Mouse (Mus musculus) heart, embryonic 13.5 days (tissue): ENCODE results near the gene Cabp7. TPM values are rescaled to one million over a fixed set of nuclear protein-coding genes. Genes with fewer than 3 reads are reported as not detected.

ENCODE experiments used
- ATAC-seq: fragments of 200-750 bp; cut with Nextera tagmentation; 2 replicates; pipeline ENCODE4 v1.8.0; 2017; ENCODE audit warnings: moderate TSS enrichment; ENCODE audit not compliant: insufficient number of reproducible peaks, low FRiP score, low TSS enrichment; ENCODE audit errors: extremely low read depth
- H3K27ac ChIP-seq: fragments of 300-500 bp; sonication (generic); replicated peaks from 2 replicates; pipeline ENCODE4 v1.5.1; 2015; ENCODE audit warnings: moderate library complexity, mild to moderate bottlenecking, inconsistent platforms
- H3K27me3 ChIP-seq: fragments of 300-500 bp; sonication (generic); replicated peaks from 2 replicates; pipeline ENCODE4 v1.6.1; 2015; ENCODE audit warnings: mild to moderate bottlenecking, inconsistent platforms
- H3K36me3 ChIP-seq: fragments of 300-500 bp; sonication (generic); 2 replicates; pipeline ENCODE4 v1.6.1; 2015; ENCODE audit warnings: mild to moderate bottlenecking, inconsistent platforms
- H3K4me1 ChIP-seq: fragments of 300-500 bp; sonication (generic); 2 replicates; pipeline ENCODE4 v1.6.1; 2015; ENCODE audit warnings: inconsistent platforms
- H3K4me2 ChIP-seq: fragments of 300-500 bp; sonication (generic); 2 replicates; pipeline ENCODE4 v1.6.1; 2015; ENCODE audit warnings: inconsistent platforms, mild to moderate bottlenecking, moderate library complexity
- H3K4me3 ChIP-seq: fragments of 300-500 bp; sonication (generic); 2 replicates; pipeline ENCODE4 v1.5.1; 2015; ENCODE audit warnings: moderate library complexity, mild to moderate bottlenecking, inconsistent platforms
- H3K9ac ChIP-seq: fragments of 300-500 bp; sonication (generic); 2 replicates; pipeline ENCODE4 v1.6.1; 2015; ENCODE audit warnings: inconsistent platforms, mild to moderate bottlenecking, moderate library complexity
- H3K9me3 ChIP-seq: fragments of 300-500 bp; sonication (generic); 2 replicates; pipeline ENCODE4 v1.6.1; 2016; ENCODE audit warnings: inconsistent platforms
- WGBS: fragments of 180-500 bp; shearing (Covaris S2); methylation state at CpG from one replicate; pipeline ENCODE4 v1.1.7; 2015; ENCODE audit warnings: mixed read lengths; 5-methylcytosine and 5-hydroxymethylcytosine counted together
- polyA plus RNA-seq: library from polyadenylated mRNA; unstranded; fragments of >200 nt; fragmentation: Nextera tagmentation; extraction: Ambion mirVana; gene quantifications from 2 replicates; pipeline ENCODE4 v1.2.1, GENCODE M21; 2015

The Cabp7 gene
- polyA plus RNA-seq = 0.09 TPM in 1 of 2 replicates, not detected in the other

- under 1% methylated on average over 27 of the region's 73 CpGs for WGBS
- H3K9ac ChIP-seq = peak within 1 kb of the TSS; percentile 58
Observed at GRCm38 (mm10) chr11:4746733-4747132, at the start of gene Cabp7. TSS of gene Cabp7 (minus strand) at chr11:4746778.

GRCm38 (mm10) chr11:4793006-4793405 is 46.4 kb upstream of the Cabp7 start:
- Histone ChIP-seq H3K27me3 (no peaks in the 10 kb centered on the region), H3K4me2 (no peak overlapping the region), H3K36me3 (peaks cover 76% of the 10 kb centered on the region), H3K9me3 (no peaks in the 10 kb centered on the region), H3K4me3 (no peak overlapping the region), H3K9ac (no peak overlapping the region), H3K4me1 (peaks cover 13% of the 10 kb centered on the region), H3K27ac (no peak overlapping the region)
- WGBS = 43% methylated on average over 3 of the region's 3 CpGs
- no peak for ATAC-seq

More at GRCm38 (mm10) chr11:4746733-4747132, at the start of gene Cabp7:
- peak within 1 kb of the TSS; percentile 89 for H3K4me2 ChIP-seq
- peaks cover 98% of the 10 kb centered on the region for H3K27me3 ChIP-seq
- H3K36me3 ChIP-seq = no peaks in the 10 kb centered on the region
- H3K9me3 ChIP-seq = no peaks in the 10 kb centered on the region
- peak within 1 kb of the TSS; percentile 59 for H3K4me3 ChIP-seq
- no peak within 1 kb of the TSS for H3K27ac ChIP-seq
- peaks cover 15% of the 10 kb centered on the region for H3K4me1 ChIP-seq
- no peak for ATAC-seq

- H3K4me3 ChIP-seq = no peak overlapping the region
- no peak overlapping the region for H3K9ac ChIP-seq
- H3K4me2 ChIP-seq = no peak overlapping the region
- 71% methylated on average over 6 of the region's 6 CpGs for WGBS
- peaks cover 77% of the 10 kb centered on the region for H3K36me3 ChIP-seq
- no peak for ATAC-seq
- H3K4me1 ChIP-seq = peaks cover 8% of the 10 kb centered on the region; the same call in 1 of the 2 replicates
- no peaks in the 10 kb centered on the region for H3K27me3 ChIP-seq
- H3K27ac ChIP-seq = no peak overlapping the region
- H3K9me3 ChIP-seq = no peaks in the 10 kb centered on the region
Observed at GRCm38 (mm10) chr11:4791549-4791948, 45.0 kb upstream of the Cabp7 start.

GRCm38 (mm10) chr11:4789691-4790090 is 43.1 kb upstream of the Cabp7 start:
- Histone ChIP-seq H3K4me2 (no peak overlapping the region), H3K4me3 (no peak overlapping the region), H3K9ac (no peak overlapping the region), H3K4me1 (peaks cover 8% of the 10 kb centered on the region; the same call in 1 of the 2 replicates), H3K27ac (no peak overlapping the region), H3K36me3 (peaks cover 90% of the 10 kb centered on the region), H3K27me3 (no peaks in the 10 kb centered on the region), H3K9me3 (no peaks in the 10 kb centered on the region)
- no peak for ATAC-seq
- 92% methylated on average over 5 of the region's 5 CpGs for WGBS

- Histone ChIP-seq H3K36me3 (peaks cover 99% of the 10 kb centered on the region), H3K4me3 (no peak overlapping the region), H3K4me2 (no peak overlapping the region), H3K4me1 (no peaks in the 10 kb centered on the region), H3K9me3 (no peaks in the 10 kb centered on the region), H3K27ac (no peak overlapping the region), H3K9ac (no peak overlapping the region), H3K27me3 (no peaks in the 10 kb centered on the region)
- no peak for ATAC-seq
- WGBS = 77% methylated on average over 5 of the region's 5 CpGs
Observed at GRCm38 (mm10) chr11:4784629-4785142, 38.1 kb upstream of the Cabp7 start.

- no peak for ATAC-seq
- H3K27me3 ChIP-seq = no peaks in the 10 kb centered on the region
Observed at GRCm38 (mm10) chr11:4783116-4783515, 36.5 kb upstream of the Cabp7 start.

GRCm38 (mm10) chr11:4780927-4781326 is 34.3 kb upstream of the Cabp7 start:
- no peaks in the 10 kb centered on the region for H3K4me1 ChIP-seq
- H3K36me3 ChIP-seq = peaks cover 98% of the 10 kb centered on the region
- H3K9me3 ChIP-seq = no peaks in the 10 kb centered on the region
- no peak overlapping the region for H3K4me3 ChIP-seq
- ATAC-seq = no peak
- 76% methylated on average over 3 of the region's 3 CpGs for WGBS
- H3K9ac ChIP-seq = no peak overlapping the region
- no peaks in the 10 kb centered on the region for H3K27me3 ChIP-seq
- no peak overlapping the region for H3K4me2 ChIP-seq
- H3K27ac ChIP-seq = no peak overlapping the region

More at GRCm38 (mm10) chr11:4783116-4783515, 36.5 kb upstream of the Cabp7 start:
- no peaks in the 10 kb centered on the region for H3K9me3 ChIP-seq
- H3K36me3 ChIP-seq = peaks cover 99% of the 10 kb centered on the region
- H3K9ac ChIP-seq = no peak overlapping the region
- no peak overlapping the region for H3K27ac ChIP-seq
- H3K4me2 ChIP-seq = no peak overlapping the region
- H3K4me3 ChIP-seq = no peak overlapping the region
- no peaks in the 10 kb centered on the region for H3K4me1 ChIP-seq
- WGBS = 85% methylated on average over 3 of the region's 3 CpGs

- Histone ChIP-seq H3K36me3 (peaks cover 68% of the 10 kb centered on the region), H3K27me3 (no peaks in the 10 kb centered on the region), H3K9ac (no peak overlapping the region), H3K4me2 (no peak overlapping the region), H3K27ac (no peak overlapping the region), H3K4me3 (no peak overlapping the region), H3K4me1 (no peaks in the 10 kb centered on the region), H3K9me3 (no peaks in the 10 kb centered on the region)
- no peak for ATAC-seq
- 35% methylated on average over 3 of the region's 3 CpGs for WGBS
Observed at GRCm38 (mm10) chr11:4772925-4773324, 26.3 kb upstream of the Cabp7 start.

GRCm38 (mm10) chr11:4771756-4772155 is 25.2 kb upstream of the Cabp7 start:
- Histone ChIP-seq H3K4me2 (no peak overlapping the region), H3K27ac (no peak overlapping the region), H3K9me3 (no peaks in the 10 kb centered on the region), H3K9ac (no peak overlapping the region), H3K4me3 (no peak overlapping the region), H3K36me3 (peaks cover 59% of the 10 kb centered on the region), H3K4me1 (no peaks in the 10 kb centered on the region), H3K27me3 (no peaks in the 10 kb centered on the region)
- ATAC-seq = no peak
- 70% methylated on average over 7 of the region's 7 CpGs for WGBS

GRCm38 (mm10) chr11:4769881-4770280 is 23.3 kb upstream of the Cabp7 start:
- Histone ChIP-seq H3K4me3 (no peak overlapping the region), H3K9me3 (no peaks in the 10 kb centered on the region), H3K27ac (no peak overlapping the region), H3K27me3 (no peaks in the 10 kb centered on the region), H3K9ac (no peak overlapping the region), H3K36me3 (peaks cover 48% of the 10 kb centered on the region), H3K4me1 (no peaks in the 10 kb centered on the region), H3K4me2 (no peak overlapping the region)
- no peak for ATAC-seq
- WGBS = 91% methylated on average over 6 of the region's 6 CpGs

- Histone ChIP-seq H3K27ac (no peak overlapping the region), H3K27me3 (no peaks in the 10 kb centered on the region; the same call in 1 of the 2 replicates), H3K4me3 (no peak overlapping the region), H3K9me3 (no peaks in the 10 kb centered on the region), H3K4me1 (no peaks in the 10 kb centered on the region), H3K4me2 (no peak overlapping the region), H3K9ac (no peak overlapping the region), H3K36me3 (peaks cover 42% of the 10 kb centered on the region)
- ATAC-seq = no peak
- WGBS = 73% methylated on average over 7 of the region's 7 CpGs
Observed at GRCm38 (mm10) chr11:4769293-4769692, 22.7 kb upstream of the Cabp7 start.

- 73% methylated on average over 4 of the region's 4 CpGs for WGBS
- H3K9me3 ChIP-seq = no peaks in the 10 kb centered on the region
- ATAC-seq = no peak
Observed at GRCm38 (mm10) chr11:4768399-4768798, 21.8 kb upstream of the Cabp7 start.

More at GRCm38 (mm10) chr11:4768399-4768798, 21.8 kb upstream of the Cabp7 start:
- H3K4me1 ChIP-seq = no peaks in the 10 kb centered on the region
- H3K27me3 ChIP-seq = peaks cover 6% of the 10 kb centered on the region
- no peak overlapping the region for H3K9ac ChIP-seq
- no peak overlapping the region for H3K27ac ChIP-seq
- peaks cover 38% of the 10 kb centered on the region for H3K36me3 ChIP-seq
- no peak overlapping the region for H3K4me3 ChIP-seq
- H3K4me2 ChIP-seq = no peak overlapping the region
